Mouse (Mus musculus): ENCODE measurements around the gene Rubcn. TPM values are rescaled to one million over a fixed set of nuclear protein-coding genes. Genes with fewer than 3 reads are reported as not detected.
"Not testable (repeated sequence)": the region's sequence is repeated elsewhere in the genome, so short reads cannot be mapped to it uniquely, and the experiment has no call there.

Gene Rubcn
- polyA plus RNA-seq (2016; fragmentation: Nextera tagmentation; extraction: Ambion mirVana), result 23.6 and 26.5 TPM in 2 replicates

- peak; percentile 97 for ATAC-seq (ENCODE audit: low FRiP score, low read depth)
- peaks cover 21% of the 10 kb centered on the region for H3K4me1 ChIP-seq
- H3K27ac ChIP-seq (replicated peaks), result peak within 1 kb of the TSS; percentile 87
- H3K9me3 ChIP-seq, result no peaks in the 10 kb centered on the region
- under 1% methylated on average over 76 of the region's 83 CpGs for whole genome bisulfite sequencing
- peak within 1 kb of the TSS; percentile 74 for H3K4me2 ChIP-seq (replicated peaks)
- H3K9ac ChIP-seq (replicated peaks), result peak within 1 kb of the TSS; percentile 92
- H3K4me3 ChIP-seq, result peak within 1 kb of the TSS; percentile 95
- no peaks in the 10 kb centered on the region for H3K27me3 ChIP-seq
- no peaks in the 10 kb centered on the region for H3K36me3 ChIP-seq
Observed at GRCm38 (mm10) chr16:32877343-32878156, at the start of gene Rubcn, which contains the start of gene Fyttd1. Rubcn (minus strand) TSS chr16:32877766. Fyttd1 (plus strand) TSS chr16:32877500.

- ATAC-seq (ENCODE audit: low FRiP score, low read depth), result no peak
- Histone ChIP-seq H3K4me2 (replicated peaks) (no peak overlapping the region), H3K36me3 (peaks cover 14% of the 10 kb centered on the region), H3K27ac (replicated peaks) (no peak overlapping the region), H3K9me3 (no peaks in the 10 kb centered on the region), H3K4me3 (no peak overlapping the region), H3K27me3 (no peaks in the 10 kb centered on the region), H3K4me1 (no peaks in the 10 kb centered on the region), H3K9ac (replicated peaks) (no peak overlapping the region)
- WGBS, result 95% methylated on average over 8 of the region's 8 CpGs
Observed at GRCm38 (mm10) chr16:32927044-32927443, 49.5 kb upstream of the Rubcn start.

GRCm38 (mm10) chr16:32926629-32927028, 49.1 kb upstream of the Rubcn start:
- H3K9ac ChIP-seq (replicated peaks); H3K4me2 ChIP-seq (replicated peaks); H3K4me1 ChIP-seq; ATAC-seq (ENCODE audit: low FRiP score, low read depth); H3K27ac ChIP-seq (replicated peaks); H3K9me3 ChIP-seq; H3K27me3 ChIP-seq; H3K4me3 ChIP-seq: not testable (repeated sequence)
- peaks cover 14% of the 10 kb centered on the region for H3K36me3 ChIP-seq
- WGBS, result 92% methylated on average over 9 of the region's 9 CpGs

- 0 out of 2 replicates have a peak, but pooled peaks cover 2% of the 10 kb centered on the region for H3K36me3 ChIP-seq
- H3K9me3 ChIP-seq, result no peaks in the 10 kb centered on the region
- peak overlapping the region; percentile 97 for H3K4me3 ChIP-seq
- no peaks in the 10 kb centered on the region for H3K27me3 ChIP-seq
- no peak overlapping the region for H3K9ac ChIP-seq (replicated peaks)
- 80% methylated on average over 9 of the region's 9 CpGs for WGBS
- H3K27ac ChIP-seq (replicated peaks), result no peak overlapping the region
- H3K4me1 ChIP-seq, result peaks cover 11% of the 10 kb centered on the region
- no peak for ATAC-seq (ENCODE audit: low FRiP score, low read depth)
- peak overlapping the region; percentile 71 for H3K4me2 ChIP-seq (replicated peaks)
Observed at GRCm38 (mm10) chr16:32915292-32916068, 37.9 kb upstream of the Rubcn start.

- peak within 1 kb of the TSS; percentile 90 for H3K27ac ChIP-seq (replicated peaks)
- H3K4me2 ChIP-seq (replicated peaks), result peak within 1 kb of the TSS; percentile 71
- H3K27me3 ChIP-seq, result no peaks in the 10 kb centered on the region
- H3K36me3 ChIP-seq, result no peaks in the 10 kb centered on the region
- under 1% methylated on average over 81 of the region's 85 CpGs for WGBS
- peak within 1 kb of the TSS; percentile 97 for H3K4me3 ChIP-seq
- peak; percentile 91 for ATAC-seq (ENCODE audit: low FRiP score, low read depth)
- H3K9me3 ChIP-seq, result no peaks in the 10 kb centered on the region
- H3K9ac ChIP-seq (replicated peaks), result peak within 1 kb of the TSS; percentile 90
- peaks cover 11% of the 10 kb centered on the region for H3K4me1 ChIP-seq
Observed at GRCm38 (mm10) chr16:32913937-32914881, 36.6 kb upstream of the Rubcn start, which contains the start of gene Lrch3. Lrch3 (plus strand) TSS chr16:32914100.

GRCm38 (mm10) chr16:32913212-32913611, 35.6 kb upstream of the Rubcn start:
- no peak overlapping the region for H3K27ac ChIP-seq (replicated peaks)
- no peak overlapping the region for H3K4me3 ChIP-seq
- 64% methylated on average over 7 of the region's 7 CpGs for WGBS
- no peaks in the 10 kb centered on the region for H3K36me3 ChIP-seq
- peaks cover 11% of the 10 kb centered on the region for H3K4me1 ChIP-seq
- peak overlapping the region; percentile 71 for H3K4me2 ChIP-seq (replicated peaks)
- H3K9me3 ChIP-seq, result no peaks in the 10 kb centered on the region
- no peaks in the 10 kb centered on the region for H3K27me3 ChIP-seq
- no peak for ATAC-seq (ENCODE audit: low FRiP score, low read depth)
- no peak overlapping the region for H3K9ac ChIP-seq (replicated peaks)

GRCm38 (mm10) chr16:32906727-32907126, 29.2 kb upstream of the Rubcn start:
- 91% methylated on average over 8 of the region's 8 CpGs for WGBS
- no peak overlapping the region for H3K27ac ChIP-seq (replicated peaks)
- peaks cover 26% of the 10 kb centered on the region for H3K36me3 ChIP-seq
- H3K4me1 ChIP-seq, result no peaks in the 10 kb centered on the region
- no peak overlapping the region for H3K4me3 ChIP-seq
- no peaks in the 10 kb centered on the region for H3K9me3 ChIP-seq
- H3K4me2 ChIP-seq (replicated peaks), result no peak overlapping the region
- no peak overlapping the region for H3K9ac ChIP-seq (replicated peaks)
- H3K27me3 ChIP-seq, result no peaks in the 10 kb centered on the region
- no peak for ATAC-seq (ENCODE audit: low FRiP score, low read depth)

- H3K9me3 ChIP-seq, result no peaks in the 10 kb centered on the region
- H3K9ac ChIP-seq (replicated peaks), result no peak overlapping the region
- 87% methylated on average over 2 of the region's 2 CpGs for WGBS
- no peak overlapping the region for H3K4me3 ChIP-seq
- no peak for ATAC-seq (ENCODE audit: low FRiP score, low read depth)
- no peak overlapping the region for H3K27ac ChIP-seq (replicated peaks)
- no peaks in the 10 kb centered on the region for H3K27me3 ChIP-seq
- H3K4me2 ChIP-seq (replicated peaks), result no peak overlapping the region
- peaks cover 29% of the 10 kb centered on the region for H3K36me3 ChIP-seq
- no peaks in the 10 kb centered on the region for H3K4me1 ChIP-seq
Observed at GRCm38 (mm10) chr16:32906186-32906585, 28.6 kb upstream of the Rubcn start.

GRCm38 (mm10) chr16:32902051-32902428, 24.5 kb upstream of the Rubcn start:
- Histone ChIP-seq H3K27me3 (no peaks in the 10 kb centered on the region), H3K4me1 (no peaks in the 10 kb centered on the region), H3K27ac (replicated peaks) (no peak overlapping the region), H3K9ac (replicated peaks) (no peak overlapping the region), H3K36me3 (peaks cover 52% of the 10 kb centered on the region), H3K9me3 (no peaks in the 10 kb centered on the region), H3K4me3 (no peak overlapping the region), H3K4me2 (replicated peaks) (no peak overlapping the region)
- WGBS, result 69% methylated on average over 3 of the region's 3 CpGs
- no peak for ATAC-seq (ENCODE audit: low FRiP score, low read depth)

- Histone ChIP-seq H3K27me3 (no peaks in the 10 kb centered on the region), H3K9me3 (no peaks in the 10 kb centered on the region), H3K9ac (replicated peaks) (no peak overlapping the region), H3K27ac (replicated peaks) (no peak overlapping the region), H3K4me2 (replicated peaks) (no peak overlapping the region), H3K36me3 (peaks cover 47% of the 10 kb centered on the region), H3K4me3 (no peak overlapping the region), H3K4me1 (no peaks in the 10 kb centered on the region)
- WGBS, result 94% methylated on average over 2 of the region's 2 CpGs
- no peak for ATAC-seq (ENCODE audit: low FRiP score, low read depth)
Observed at GRCm38 (mm10) chr16:32901360-32902050, 23.9 kb upstream of the Rubcn start.

GRCm38 (mm10) chr16:32896126-32896525, 18.6 kb upstream of the Rubcn start:
- peaks cover 63% of the 10 kb centered on the region for H3K36me3 ChIP-seq
- H3K9me3 ChIP-seq, result no peaks in the 10 kb centered on the region

More at GRCm38 (mm10) chr16:32896126-32896525, 18.6 kb upstream of the Rubcn start:
- Histone ChIP-seq H3K4me2 (replicated peaks) (no peak overlapping the region), H3K9ac (replicated peaks) (no peak overlapping the region), H3K4me1 (no peaks in the 10 kb centered on the region), H3K4me3 (no peak overlapping the region), H3K27ac (replicated peaks) (no peak overlapping the region), H3K27me3 (no peaks in the 10 kb centered on the region)
- no peak for ATAC-seq (ENCODE audit: low FRiP score, low read depth)

Measured in midbrain, embryonic 12.5 days (tissue).